Mouse (Mus musculus): Measurements from ENCODE around the gene Olfr1495. TPM values are rescaled to one million over a fixed set of nuclear protein-coding genes. Genes with fewer than 3 reads are reported as not detected.
"Not testable (repeated sequence)": the region's sequence is repeated elsewhere in the genome, so short reads cannot be mapped to it uniquely, and the experiment has no call there.

The Olfr1495 gene
- polyA plus RNA-seq, 1 experiment = not detected

DNA sequence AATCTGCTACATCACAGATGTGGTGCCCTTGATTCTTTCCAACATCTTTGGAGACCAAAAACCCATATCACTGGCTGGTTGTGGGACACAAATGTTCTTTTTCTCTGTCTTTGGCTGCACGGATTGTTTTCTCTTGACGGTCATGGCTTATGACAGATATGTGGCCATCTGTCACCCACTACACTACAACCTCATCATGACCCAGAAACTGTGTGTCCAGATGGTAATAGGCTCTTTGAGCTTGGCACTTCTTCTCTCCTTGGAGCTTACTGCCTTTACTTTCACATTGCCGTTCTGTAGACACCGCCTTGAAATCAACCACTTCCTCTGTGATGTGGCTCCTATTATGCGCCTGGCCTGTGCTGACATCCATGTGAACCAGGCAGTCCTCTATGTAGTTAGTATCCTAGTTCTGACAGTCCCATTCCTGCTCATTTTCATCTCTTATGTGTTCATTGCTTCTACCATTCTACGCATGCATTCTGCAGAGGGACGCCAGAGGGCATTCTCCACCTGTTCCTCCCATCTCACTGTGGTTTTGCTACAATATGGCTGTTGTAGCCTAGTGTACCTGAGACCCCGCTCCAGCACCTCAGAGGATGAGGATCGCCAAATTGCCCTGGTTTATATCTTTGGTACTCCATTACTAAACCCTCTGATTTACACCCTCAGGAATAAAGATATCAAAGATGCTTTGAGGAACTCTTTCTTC is 4.3 kb downstream of the Olfr1495 start:
- TF ChIP-seq POLR2A (IDR thresholded peaks at IDR 0.05; ENCODE audit: insufficient read length, low read depth) (no peak), MYOD1 (IDR thresholded peaks at IDR 0.05; ENCODE audit: control insufficient read depth in 1 of 3, insufficient read length in 2 of 3, low read depth in 2 of 3) (no peak), TCF3 (IDR thresholded peaks at IDR 0.05; ENCODE audit: insufficient read length, low read depth) (no peak), MAX (IDR thresholded peaks at IDR 0.05; ENCODE audit: low read depth) (no peak), REST (IDR thresholded peaks at IDR 0.05; ENCODE audit: insufficient read depth, insufficient read length) (no peak), CEBPB (IDR thresholded peaks at IDR 0.05; ENCODE audit: insufficient read depth, poor library complexity, severe bottlenecking) (no peak), USF1 (IDR thresholded peaks at IDR 0.05; ENCODE audit: low read depth) (no peak), TCF12 (IDR thresholded peaks at IDR 0.05; ENCODE audit: insufficient read depth, poor library complexity, severe bottlenecking) (no peak), SRF (IDR thresholded peaks at IDR 0.05; ENCODE audit: control insufficient read depth, insufficient read length, low read depth) (no peak), E2F4 (IDR thresholded peaks at IDR 0.05; ENCODE audit: insufficient read depth) (no peak), POLR2AphosphoS2 (IDR thresholded peaks at IDR 0.05; ENCODE audit: insufficient read length, low read depth) (no peak), MYOG (IDR thresholded peaks at IDR 0.05; ENCODE audit: control insufficient read depth in 1 of 3, insufficient read depth in 1 of 3, insufficient read length in 2 of 3, low read depth in 2 of 3) (no peak)
- Histone ChIP-seq H3ac (ENCODE audit: control insufficient read depth, insufficient read length) (no peak overlapping the region), H3K27me3 (ENCODE audit: control insufficient read depth, insufficient read depth, insufficient read length) (no peaks in the 10 kb centered on the region), H3K79me2 (ENCODE audit: control insufficient read depth, insufficient read depth) (no peaks in the 10 kb centered on the region), H3K4me2 (ENCODE audit: low read depth) (no peak overlapping the region), H3K36me3 (ENCODE audit: control insufficient read depth, insufficient read depth) (no peaks in the 10 kb centered on the region), H3K4me3 (no peak overlapping the region)

DNA sequence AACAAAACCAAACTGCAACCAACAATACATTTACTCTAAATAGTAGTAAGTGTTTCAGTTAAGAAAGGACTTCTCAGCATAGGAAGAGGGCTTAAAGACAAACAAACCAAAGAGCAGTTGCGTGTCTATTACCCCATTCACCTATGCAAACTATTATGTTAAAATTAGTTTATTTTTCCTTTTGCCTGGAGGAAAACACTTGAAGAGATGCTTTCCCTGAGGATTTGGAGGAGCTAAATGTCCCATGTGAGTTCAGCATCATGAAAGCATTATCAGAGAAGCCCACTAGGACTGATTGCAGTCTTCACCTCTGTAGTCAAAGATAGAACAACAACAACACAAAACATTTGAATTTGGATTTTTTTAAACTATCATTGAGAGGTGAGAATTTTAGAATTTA is 13.2 kb downstream of the Olfr1495 start, which contains the start of gene Olfr1496:
TSS of gene Olfr1496 (plus strand) at position 301 of the 400 bp plus-strand sequence.
- no peak within 1 kb of the TSS for H3ac ChIP-seq (ENCODE audit: control insufficient read depth, insufficient read length)
- H3K79me2 ChIP-seq (ENCODE audit: control insufficient read depth, insufficient read depth) = no peaks in the 10 kb centered on the region
- TF ChIP-seq POLR2AphosphoS2 (IDR thresholded peaks at IDR 0.05; ENCODE audit: insufficient read length, low read depth) (no peak), MYOG (IDR thresholded peaks at IDR 0.05; ENCODE audit: control insufficient read depth in 1 of 3, insufficient read depth in 1 of 3, insufficient read length in 2 of 3, low read depth in 2 of 3) (no peak), REST (IDR thresholded peaks at IDR 0.05; ENCODE audit: insufficient read depth, insufficient read length) (no peak), MAX (IDR thresholded peaks at IDR 0.05; ENCODE audit: low read depth) (no peak), USF1 (IDR thresholded peaks at IDR 0.05; ENCODE audit: low read depth) (no peak), TCF12 (IDR thresholded peaks at IDR 0.05; ENCODE audit: insufficient read depth, poor library complexity, severe bottlenecking) (no peak), SRF (IDR thresholded peaks at IDR 0.05; ENCODE audit: control insufficient read depth, insufficient read length, low read depth) (no peak), CEBPB (IDR thresholded peaks at IDR 0.05; ENCODE audit: insufficient read depth, poor library complexity, severe bottlenecking) (no peak)
- H3K4me2 ChIP-seq (ENCODE audit: low read depth) = no peak within 1 kb of the TSS
- no peaks in the 10 kb centered on the region for H3K27me3 ChIP-seq (ENCODE audit: control insufficient read depth, insufficient read depth, insufficient read length)
- H3K4me3 ChIP-seq = no peak within 1 kb of the TSS
- no peaks in the 10 kb centered on the region for H3K36me3 ChIP-seq (ENCODE audit: control insufficient read depth, insufficient read depth)

DNA sequence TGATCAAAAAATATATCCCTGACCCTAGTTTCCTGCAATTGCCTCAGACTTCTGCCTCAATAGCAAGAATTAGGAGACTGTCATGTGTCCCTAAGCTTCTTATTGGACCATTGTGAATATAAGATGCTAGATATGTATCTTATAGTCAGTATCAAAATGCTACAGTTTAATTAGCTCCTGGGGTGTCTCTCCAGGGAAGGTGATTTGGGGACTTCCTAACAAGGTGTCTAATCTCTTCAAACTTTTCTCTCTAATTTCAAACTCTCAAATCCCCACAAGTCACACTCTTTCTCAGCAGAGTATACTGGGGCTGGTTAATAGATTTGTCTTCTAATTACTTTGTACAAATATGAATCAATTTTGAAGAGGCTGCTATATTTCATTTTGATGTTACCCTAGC is 33.7 kb downstream of the Olfr1495 start, which contains the start of gene Olfr1497:
TSS of gene Olfr1497 (minus strand) at position 101 of the 400 bp plus-strand sequence.
- no peaks in the 10 kb centered on the region for H3K27me3 ChIP-seq (ENCODE audit: control insufficient read depth, insufficient read depth, insufficient read length)
- no peaks in the 10 kb centered on the region for H3K79me2 ChIP-seq (ENCODE audit: control insufficient read depth, insufficient read depth)
- TF ChIP-seq MYOD1 (IDR thresholded peaks at IDR 0.05; ENCODE audit: control insufficient read depth in 1 of 3, insufficient read length in 2 of 3, low read depth in 2 of 3) (no peak), MYOG (IDR thresholded peaks at IDR 0.05; ENCODE audit: control insufficient read depth in 1 of 3, insufficient read depth in 1 of 3, insufficient read length in 2 of 3, low read depth in 2 of 3) (no peak), MAX (IDR thresholded peaks at IDR 0.05; ENCODE audit: low read depth) (no peak), TCF3 (IDR thresholded peaks at IDR 0.05; ENCODE audit: insufficient read length, low read depth) (no peak), E2F4 (IDR thresholded peaks at IDR 0.05; ENCODE audit: insufficient read depth) (no peak), POLR2A (IDR thresholded peaks at IDR 0.05; ENCODE audit: insufficient read length, low read depth) (no peak), TCF12 (IDR thresholded peaks at IDR 0.05; ENCODE audit: insufficient read depth, poor library complexity, severe bottlenecking) (no peak), USF1 (IDR thresholded peaks at IDR 0.05; ENCODE audit: low read depth) (no peak), REST (IDR thresholded peaks at IDR 0.05; ENCODE audit: insufficient read depth, insufficient read length) (no peak), CEBPB (IDR thresholded peaks at IDR 0.05; ENCODE audit: insufficient read depth, poor library complexity, severe bottlenecking) (no peak), POLR2AphosphoS2 (IDR thresholded peaks at IDR 0.05; ENCODE audit: insufficient read length, low read depth) (no peak)
- H3ac ChIP-seq (ENCODE audit: control insufficient read depth, insufficient read length) = no peak within 1 kb of the TSS
- no peak within 1 kb of the TSS for H3K4me3 ChIP-seq
- no peaks in the 10 kb centered on the region for H3K36me3 ChIP-seq (ENCODE audit: control insufficient read depth, insufficient read depth)
- H3K4me2 ChIP-seq (ENCODE audit: low read depth) = no peak within 1 kb of the TSS

DNA sequence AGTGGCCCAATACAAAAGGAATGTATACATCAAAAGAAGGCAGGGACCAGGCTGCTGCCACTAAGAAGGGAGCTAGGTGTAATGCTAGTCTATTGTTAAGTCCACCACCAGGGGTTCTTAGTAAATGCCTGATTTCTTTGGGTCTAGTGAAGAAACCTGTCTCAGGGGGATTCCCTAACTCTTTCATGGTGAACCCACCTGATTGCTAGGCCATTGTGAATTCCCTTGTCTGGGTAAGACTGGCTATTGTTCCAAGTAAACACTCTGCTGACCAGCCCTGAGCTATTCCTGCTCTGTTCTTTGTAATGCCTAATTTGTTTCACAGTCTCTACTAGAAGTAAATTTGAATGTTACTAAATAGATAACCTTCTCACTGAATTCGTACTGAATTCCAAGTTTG is 41.1 kb downstream of the Olfr1495 start:
- H3K79me2 ChIP-seq (ENCODE audit: control insufficient read depth, insufficient read depth); H3K27me3 ChIP-seq (ENCODE audit: control insufficient read depth, insufficient read depth, insufficient read length); H3K4me3 ChIP-seq; H3K36me3 ChIP-seq (ENCODE audit: control insufficient read depth, insufficient read depth); H3ac ChIP-seq (ENCODE audit: control insufficient read depth, insufficient read length); H3K4me2 ChIP-seq (ENCODE audit: low read depth): not testable (repeated sequence)

DNA sequence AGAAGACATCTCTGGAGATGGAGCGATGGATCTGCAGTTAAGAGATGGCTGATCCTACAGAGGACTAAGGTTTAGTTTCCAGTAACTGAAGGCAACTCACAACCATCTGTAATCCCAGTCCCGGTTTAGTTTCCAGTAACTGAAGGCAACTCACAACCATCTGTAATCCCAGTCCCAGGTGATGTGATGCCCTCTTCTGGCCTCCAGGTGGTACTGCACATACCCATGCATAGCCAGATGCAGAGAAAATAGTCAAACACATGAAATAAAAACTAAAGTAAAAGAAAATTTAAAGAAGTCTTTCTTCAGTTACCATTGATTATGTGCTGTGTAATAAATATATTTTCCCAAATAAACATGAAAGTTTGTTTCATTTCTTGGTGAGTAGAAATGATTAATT is 48.4 kb downstream of the Olfr1495 start:
- Histone ChIP-seq H3K4me3 (no peak overlapping the region), H3ac (ENCODE audit: control insufficient read depth, insufficient read length) (no peak overlapping the region), H3K4me2 (ENCODE audit: low read depth) (no peak overlapping the region), H3K27me3 (ENCODE audit: control insufficient read depth, insufficient read depth, insufficient read length) (no peaks in the 10 kb centered on the region), H3K79me2 (ENCODE audit: control insufficient read depth, insufficient read depth) (no peaks in the 10 kb centered on the region), H3K36me3 (ENCODE audit: control insufficient read depth, insufficient read depth) (no peaks in the 10 kb centered on the region)
- TF ChIP-seq TCF12 (IDR thresholded peaks at IDR 0.05; ENCODE audit: insufficient read depth, poor library complexity, severe bottlenecking) (no peak), MAX (IDR thresholded peaks at IDR 0.05; ENCODE audit: low read depth) (no peak), E2F4 (IDR thresholded peaks at IDR 0.05; ENCODE audit: insufficient read depth) (no peak), MYOG (IDR thresholded peaks at IDR 0.05; ENCODE audit: control insufficient read depth in 1 of 3, insufficient read depth in 1 of 3, insufficient read length in 2 of 3, low read depth in 2 of 3) (no peak), USF1 (IDR thresholded peaks at IDR 0.05; ENCODE audit: low read depth) (no peak), MYOD1 (IDR thresholded peaks at IDR 0.05; ENCODE audit: control insufficient read depth in 1 of 3, insufficient read length in 2 of 3, low read depth in 2 of 3) (no peak)

All from myocyte (in vitro differentiated cells).